Mouse (Mus musculus) frontal cortex, postnatal 14 days (tissue): ENCODE measurements around the gene Mphosph10.

Experiments used
- DNase-seq, 2 experiments: peaks; one replicate each; pipeline ENCODE4 v3.0.0; 2022; ENCODE audit warnings: low spot score in 2 of 2

Mphosph10 gene

GRCm38 (mm10) chr7:64351087-64351486 is 41.0 kb downstream of the Mphosph10 start:
- DNase-seq = peak; percentile 44

DNA sequence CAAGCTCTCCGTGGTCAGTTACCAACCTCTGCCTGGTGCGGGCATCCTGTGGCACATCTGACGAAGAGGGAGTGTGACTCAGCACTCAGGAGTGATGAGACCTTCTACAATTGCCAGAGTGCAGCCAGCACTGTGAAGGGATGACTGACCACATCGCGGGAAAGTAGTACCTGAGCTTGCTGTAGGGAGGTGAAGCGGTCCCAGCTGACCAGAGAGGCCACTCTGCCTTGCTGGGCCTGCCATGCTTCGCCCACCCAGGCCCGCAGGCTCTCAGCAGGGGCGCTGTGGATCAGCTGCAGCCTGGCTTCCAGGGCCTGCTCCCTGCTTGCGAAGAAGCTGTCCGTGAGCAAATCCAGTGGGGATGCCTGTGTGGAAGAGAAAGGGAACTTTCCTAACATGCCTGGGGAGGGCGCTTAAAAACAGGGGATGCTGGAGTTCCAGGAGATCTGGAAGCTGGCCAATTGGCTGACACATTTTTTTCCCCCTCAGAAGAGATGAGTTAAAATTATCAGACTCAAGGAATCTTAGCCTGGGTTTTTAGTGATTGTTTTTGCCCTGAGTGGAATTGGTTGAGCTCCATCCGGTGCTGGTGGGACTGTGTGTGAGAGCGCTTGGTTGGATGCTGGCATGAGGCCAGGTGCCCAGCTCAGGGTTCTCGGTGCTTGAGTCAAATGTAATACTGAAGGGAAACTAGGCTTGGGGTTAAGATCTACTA is 42.8 kb downstream of the Mphosph10 start:
- peak in 1 of 2 experiments; percentile 27 for DNase-seq

DNA sequence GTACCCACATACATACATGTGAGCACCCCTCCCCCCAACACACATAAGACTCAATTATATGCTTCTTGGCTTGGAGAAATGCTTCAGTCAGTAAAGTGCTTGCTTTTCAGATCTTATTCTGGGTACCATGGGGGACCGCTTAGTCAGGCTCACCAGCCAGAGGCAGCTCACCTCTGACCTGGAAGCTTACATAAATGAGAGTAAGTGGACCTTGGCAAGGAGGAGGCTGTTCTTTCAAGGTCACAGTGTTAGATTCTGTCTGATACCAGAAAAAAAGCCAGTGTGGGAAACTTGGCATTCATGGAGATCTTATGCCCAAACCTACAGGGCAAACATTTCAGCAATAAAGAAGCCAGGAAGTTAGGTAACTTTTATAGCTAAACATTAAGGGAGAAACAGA is 44.3 kb downstream of the Mphosph10 start:
- no peak for DNase-seq

GRCm38 (mm10) chr7:64332686-64333085 is 59.4 kb downstream of the Mphosph10 start:
- DNase-seq = no peak

DNA sequence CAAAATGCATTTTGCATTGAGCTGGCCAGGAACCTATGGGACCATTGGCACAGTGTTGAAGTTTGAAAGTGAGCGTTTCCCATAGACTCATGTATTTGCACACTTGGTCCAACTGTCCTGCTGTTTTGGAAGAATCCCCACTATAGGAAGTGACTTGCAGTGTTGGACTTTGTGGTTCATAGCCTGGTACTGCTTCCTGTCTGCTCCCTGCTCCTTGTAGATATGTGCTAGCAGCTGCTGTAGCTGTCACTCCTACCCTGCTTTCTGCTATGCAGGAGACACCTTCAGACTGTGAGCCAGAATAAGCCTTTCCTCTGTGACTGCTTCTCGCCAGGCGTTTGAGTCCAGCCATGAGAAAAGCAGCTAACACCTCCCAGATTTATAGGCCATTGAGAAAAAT is 60.8 kb downstream of the Mphosph10 start:
- no peak for DNase-seq

- no peak for DNase-seq
Measured at GRCm38 (mm10) chr7:64327486-64327885, 64.6 kb downstream of the Mphosph10 start.

- DNase-seq = peak; percentile 31 to 76
Measured at GRCm38 (mm10) chr7:64326892-64327291, 65.2 kb downstream of the Mphosph10 start.
